Mouse (Mus musculus): ENCODE data around the gene Atxn1.

GRCm38 (mm10) chr13:45897571-45897970 is 67.2 kb downstream of the Atxn1 start:
- TF ChIP-seq CTCF (IDR thresholded peaks at IDR 0.05) = no peak
- no peak for TF ChIP-seq EP300 (IDR thresholded peaks at IDR 0.05)

All from lung, postnatal 0 days (tissue).